Mouse (Mus musculus) left cerebral cortex, adult 2 months (tissue): ENCODE measurements around the gene Prkn. TPM values are rescaled to one million over a fixed set of nuclear protein-coding genes. Genes with fewer than 3 reads are reported as not detected.

Source experiments
- DNase-seq, 2 experiments: peaks; one replicate each; pipeline ENCODE4 v3.0.0; 2021 to 2022; ENCODE audit warnings: low spot score in 2 of 2, mixed read lengths in 1 of 2; ENCODE audit errors: extremely low spot score in 1 of 2
- H3K27ac ChIP-seq: fragments of 200-600 bp; 2 replicates; pipeline ENCODE4 v1.8.1; 2022
- H3K4me3 ChIP-seq: fragments of 200-600 bp; 2 replicates; pipeline ENCODE4 v1.8.1; 2022
- CTCF ChIP-seq: fragments of 200-600 bp; IDR thresholded peaks from 2 replicates; pipeline ENCODE4 v1.8.1; 2022; ENCODE audit warnings: antibody characterized with exemption, mild to moderate bottlenecking, moderate library complexity
- intact Hi-C: fragments of 180-260 bp; cut with DNase I; formaldehyde crosslinking; loops from one replicate; pipeline ENCODE4 v1.15.1; 2025
- total RNA-seq, 2 experiments: library from RNA; stranded (reverse); gene quantifications; 2 replicates each; pipeline ENCODE4 v1.2.3; 2021

Prkn gene
- total RNA-seq, 2 experiments from 2014 or later = 17.2 to 18.8 TPM

DNA sequence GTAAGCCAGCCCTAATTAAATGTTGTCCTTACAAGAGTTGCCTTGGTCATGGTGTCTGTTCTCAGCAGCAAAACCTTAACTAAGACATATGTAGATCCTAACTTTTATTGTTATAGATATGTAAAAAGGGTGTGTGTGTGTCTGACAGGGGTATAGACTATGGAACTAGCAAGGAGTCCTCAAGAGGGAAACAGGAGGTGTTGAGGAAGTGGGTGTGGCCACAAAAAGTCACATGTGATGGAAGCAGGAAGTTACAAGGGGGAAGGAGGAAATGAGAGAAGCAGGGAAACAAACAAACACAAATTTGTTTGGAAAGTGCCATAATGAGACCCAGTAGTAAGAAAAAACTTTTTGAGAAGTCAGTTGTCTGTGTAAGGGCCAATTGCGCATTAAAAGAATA lies 1253.8 kb downstream of the Prkn start:
- TF ChIP-seq CTCF = no peak
- no peak for DNase-seq
- H3K4me3 ChIP-seq = no peak overlapping the region
- intact Hi-C loops = loop anchor here (5.0 kb wide), 1 partner anchor 37 kb away; no protein-coding TSS in a partner anchor
- H3K27ac ChIP-seq = no peak overlapping the region

DNA sequence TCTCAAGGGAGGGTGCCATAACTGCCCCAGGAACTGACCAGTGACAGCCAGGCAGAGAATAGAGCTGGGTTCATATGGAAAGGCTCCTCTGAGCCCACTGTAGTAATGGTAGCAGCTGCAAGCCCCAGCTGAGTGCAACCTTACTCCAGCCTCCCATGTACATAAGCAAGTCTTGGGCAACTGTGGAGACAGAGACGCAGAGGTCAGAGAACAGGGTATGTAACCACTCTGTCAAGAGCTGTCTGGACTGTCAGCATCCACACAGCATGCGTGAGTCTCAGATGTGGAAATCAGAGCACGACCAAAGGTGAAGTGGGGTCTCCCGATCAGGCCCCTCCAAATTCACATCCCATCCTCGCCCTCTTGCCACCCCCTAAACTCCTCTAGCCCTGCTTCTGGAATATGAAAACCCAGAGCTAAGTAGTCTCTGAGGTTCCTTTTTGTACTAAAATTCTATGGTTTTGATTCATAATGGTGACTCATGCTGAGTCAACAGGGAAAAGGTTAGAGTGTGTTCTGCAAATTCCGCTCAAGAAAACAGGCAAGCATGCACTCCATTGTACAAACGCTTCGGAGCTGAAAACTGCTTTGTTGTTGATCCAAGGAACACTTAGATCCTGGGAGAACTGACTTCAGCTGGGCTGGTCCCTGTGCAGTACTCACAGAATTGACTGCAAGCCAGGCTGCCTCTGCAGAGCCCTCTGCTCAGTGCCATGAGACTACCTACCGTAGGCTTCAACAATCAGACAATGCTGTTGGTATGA lies 1254.8 kb downstream of the Prkn start:
- no peak overlapping the region for H3K4me3 ChIP-seq
- no peak for DNase-seq
- TF ChIP-seq CTCF = no peak
- H3K27ac ChIP-seq = no peak overlapping the region
- intact Hi-C loops = loop anchor here (5.0 kb wide), 1 partner anchor 38 kb away; no protein-coding TSS in a partner anchor

DNA sequence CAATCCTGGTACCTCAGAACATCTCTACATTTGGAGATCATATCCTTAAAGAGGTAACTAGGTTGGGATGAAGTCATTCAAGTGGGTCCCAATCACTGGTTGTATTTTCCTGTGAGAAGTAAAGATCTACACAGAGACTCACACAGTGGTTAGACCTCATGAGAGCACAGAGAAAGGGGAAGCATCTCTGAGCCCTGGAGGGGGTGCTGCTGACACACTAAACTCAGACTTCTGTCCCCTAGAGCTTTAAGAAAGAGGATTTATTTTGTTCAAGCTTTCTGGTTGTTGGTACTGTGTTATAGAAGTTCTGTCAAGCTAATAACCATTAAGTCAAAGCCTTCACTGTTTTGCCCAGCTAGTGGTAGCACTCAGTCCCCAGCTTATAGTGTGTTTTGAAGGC lies 1259.2 kb downstream of the Prkn start:
- DNase-seq = no peak
- no peak overlapping the region for H3K4me3 ChIP-seq
- TF ChIP-seq CTCF = peak; percentile 7; the same call in 1 of the 2 replicates
- no peak overlapping the region for H3K27ac ChIP-seq
- intact Hi-C loops = no loop called here

DNA sequence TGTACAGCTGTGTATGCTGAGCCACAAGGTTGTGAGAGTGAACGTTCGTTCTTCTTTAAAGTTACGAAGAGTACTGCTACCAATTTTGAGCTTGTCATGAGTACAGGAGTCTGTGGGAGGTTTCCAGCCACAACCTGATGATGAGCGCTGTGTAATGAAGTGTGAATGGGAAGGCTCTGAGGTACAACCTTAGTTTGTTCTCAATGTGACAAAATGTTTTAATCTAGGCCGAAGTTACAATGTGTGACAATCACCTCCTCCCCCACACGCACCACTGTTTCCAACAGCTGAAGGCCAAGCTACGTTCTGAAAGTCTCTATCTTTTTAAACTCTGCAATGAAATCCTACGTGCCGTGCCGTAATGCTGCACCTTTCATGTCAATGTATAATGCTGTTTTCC lies 1262.1 kb downstream of the Prkn start:
- Histone ChIP-seq H3K27ac (no peak overlapping the region), H3K4me3 (no peak overlapping the region)
- DNase-seq = no peak
- intact Hi-C loops = no loop called here
- TF ChIP-seq CTCF = no peak

DNA sequence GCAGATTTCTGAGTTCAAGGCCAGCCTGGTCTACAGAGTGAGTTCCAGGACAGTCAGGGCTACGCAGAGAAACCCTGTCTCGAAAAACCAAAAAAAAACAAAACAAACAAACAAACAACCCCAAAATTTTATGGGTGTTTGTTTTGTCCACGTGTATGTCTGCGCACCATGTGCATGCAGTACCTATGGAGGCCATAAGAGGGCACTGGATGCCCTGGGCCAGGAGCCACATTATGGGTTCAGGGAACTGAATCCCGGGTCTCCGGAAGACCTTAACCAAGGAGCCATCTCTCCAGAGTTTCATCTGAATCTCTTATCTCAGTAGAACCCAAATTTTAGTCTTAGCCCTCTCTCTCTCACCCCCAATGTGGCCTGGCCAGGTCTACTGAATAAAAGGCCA lies 1263.6 kb downstream of the Prkn start:
- TF ChIP-seq CTCF = peak; percentile 46
- no peak for DNase-seq
- intact Hi-C loops = no loop called here
- Histone ChIP-seq H3K27ac (no peak overlapping the region), H3K4me3 (no peak overlapping the region)

DNA sequence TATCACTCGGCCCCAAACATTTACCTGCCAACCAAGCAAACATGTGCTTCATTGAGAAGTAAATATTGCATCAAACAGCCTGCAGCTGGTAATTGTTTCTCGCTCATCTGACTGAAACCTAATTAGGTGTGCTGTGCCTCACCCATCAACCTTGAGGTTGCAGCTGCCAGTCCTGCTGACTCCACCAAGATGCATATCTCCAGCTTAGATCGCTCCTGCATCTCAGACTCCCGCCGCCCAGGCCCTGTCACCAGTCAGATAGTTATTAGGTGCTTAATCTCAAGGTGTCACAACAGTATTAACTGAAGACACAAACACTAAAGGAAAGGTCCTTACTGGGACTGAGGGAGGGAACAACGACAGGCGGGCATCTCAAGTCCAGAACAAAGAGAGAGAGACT lies 1264.1 kb downstream of the Prkn start:
- intact Hi-C loops = no loop called here
- Histone ChIP-seq H3K27ac (no peak overlapping the region), H3K4me3 (no peak overlapping the region)
- no peak for TF ChIP-seq CTCF
- DNase-seq = no peak

DNA sequence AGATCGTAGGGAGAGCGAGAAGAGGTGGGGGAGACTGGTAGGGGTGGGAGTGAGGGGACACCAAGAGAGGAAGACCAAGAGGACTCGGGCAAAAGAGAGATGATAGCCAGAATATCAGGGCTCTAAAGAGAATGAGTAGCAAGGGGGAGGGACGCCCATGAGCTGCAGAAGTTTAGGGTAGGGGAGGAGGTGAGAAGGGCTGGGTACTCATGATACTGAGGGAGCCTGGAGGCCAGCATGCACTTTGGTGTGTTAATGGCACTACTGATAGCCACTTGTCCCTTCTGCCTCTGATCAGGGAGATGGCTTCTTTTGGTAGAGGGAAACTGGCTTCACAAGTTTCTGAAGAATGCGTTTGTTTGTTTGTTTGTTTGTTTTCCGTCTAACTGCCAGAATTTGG lies 1264.5 kb downstream of the Prkn start:
- intact Hi-C loops = no loop called here
- TF ChIP-seq CTCF = no peak
- H3K27ac ChIP-seq = no peak overlapping the region
- H3K4me3 ChIP-seq = no peak overlapping the region
- no peak for DNase-seq

DNA sequence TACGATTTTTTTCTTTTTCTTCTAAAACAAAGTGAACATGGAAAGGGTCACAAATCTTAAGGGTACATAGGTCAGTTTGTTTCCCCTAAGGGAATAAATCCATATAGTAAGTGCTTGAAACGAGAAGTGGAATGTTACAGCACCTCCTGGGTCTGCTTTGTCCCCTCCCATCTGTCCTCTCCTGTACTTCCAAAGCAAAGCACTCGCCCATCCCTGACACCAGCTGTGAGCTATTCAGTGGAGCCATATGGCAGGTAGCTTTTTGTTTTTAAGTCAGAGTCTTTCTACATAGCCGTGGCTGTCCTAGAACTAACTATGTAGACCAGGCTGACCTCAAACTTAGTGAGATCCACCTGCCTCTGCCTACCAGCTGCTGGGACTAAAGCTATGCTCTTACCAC lies 1266.1 kb downstream of the Prkn start:
- no peak overlapping the region for H3K4me3 ChIP-seq
- DNase-seq = no peak
- TF ChIP-seq CTCF = no peak
- intact Hi-C loops = no loop called here
- H3K27ac ChIP-seq = no peak overlapping the region

Other genes with a start within 250 kb of the Prkn start
- gene Pacrg, start 73 bp upstream of the Prkn start, total RNA-seq = 10 to 100 TPM; 15.2 to 19.8 TPM